Mouse (Mus musculus) E14TG2a.4 (cell line): ENCODE data around the gene Tsc22d1.

Experiments
- CTCF ChIP-seq: conservative IDR thresholded peaks from 2 replicates; pipeline ENCODE4 v1.5.1; 2014; ENCODE audit warnings: low read length
- NANOG ChIP-seq: IDR thresholded peaks from 2 replicates; pipeline ENCODE4 v1.6.1; 2014; ENCODE audit warnings: borderline replicate concordance, low read length, mixed read lengths

GRCm38 (mm10) chr14:76540005-76540670 is 125.4 kb downstream of the Tsc22d1 start:
- TF ChIP-seq CTCF (no peak), NANOG (no peak)
